Mouse (Mus musculus) G1E (cell line): ENCODE results near the gene Itga4.

Experiments
- GATA1 ChIP-seq: IDR thresholded peaks from 2 replicates; pipeline ENCODE4 v1.6.1; 2012; ENCODE audit warnings: borderline replicate concordance, low read length, inconsistent platforms, mixed read lengths
- TAL1 ChIP-seq: conservative IDR thresholded peaks from 2 replicates; pipeline ENCODE4 v1.6.1; 2012; ENCODE audit warnings: low read depth, low read length, inconsistent platforms, mixed read lengths

GRCm38 (mm10) chr2:79291922-79292321 is 36.7 kb downstream of the Itga4 start:
- TF ChIP-seq TAL1 (no peak), GATA1 (no peak)
